Mouse (Mus musculus): Measurements from ENCODE around the gene Tnpo2. TPM values are rescaled to one million over a fixed set of nuclear protein-coding genes. Genes with fewer than 3 reads are reported as not detected.

The Tnpo2 gene
- polyA plus RNA-seq (2014; fragmentation: Nextera tagmentation; extraction: Ambion mirVana) = 15.6 and 19.7 TPM in 2 replicates

- H3K9ac ChIP-seq (ENCODE audit: low read depth, low read length) = peak within 1 kb of the TSS; percentile 84
- peak; percentile 92 for ATAC-seq (ENCODE audit: low FRiP score, low TSS enrichment)
- peak within 1 kb of the TSS; percentile 96 for H3K27ac ChIP-seq (ENCODE audit: low read depth, low read length)
- H3K36me3 ChIP-seq (ENCODE audit: control insufficient read depth, insufficient read depth, low read length) = peaks cover 38% of the 10 kb centered on the region
- under 1% methylated on average over 59 of the region's 59 CpGs for WGBS
- H3K9me3 ChIP-seq (ENCODE audit: control insufficient read depth, low read length) = no peaks in the 10 kb centered on the region
- peak within 1 kb of the TSS; percentile 86 for H3K4me2 ChIP-seq (replicated peaks; ENCODE audit: low read depth, low read length)
- H3K27me3 ChIP-seq (ENCODE audit: control insufficient read depth, insufficient read depth, low read length) = no peaks in the 10 kb centered on the region
- peak within 1 kb of the TSS; percentile 89 for H3K4me3 ChIP-seq (ENCODE audit: low read length)
- H3K4me1 ChIP-seq (ENCODE audit: control insufficient read depth, insufficient read depth, low read length) = peaks cover 13% of the 10 kb centered on the region; the same call in 1 of the 2 replicates
Observed at GRCm38 (mm10) chr8:85036718-85037365, at the start of gene Tnpo2. Gene Tnpo2 (plus strand): TSS chr8:85036915.

GRCm38 (mm10) chr8:84987388-84987787 is 49.3 kb upstream of the Tnpo2 start:
- Histone ChIP-seq H3K9me3 (ENCODE audit: control insufficient read depth, low read length) (no peaks in the 10 kb centered on the region), H3K27ac (ENCODE audit: low read depth, low read length) (no peak overlapping the region), H3K27me3 (ENCODE audit: control insufficient read depth, insufficient read depth, low read length) (no peaks in the 10 kb centered on the region), H3K4me1 (ENCODE audit: control insufficient read depth, insufficient read depth, low read length) (peaks cover 33% of the 10 kb centered on the region), H3K36me3 (ENCODE audit: control insufficient read depth, insufficient read depth, low read length) (no peaks in the 10 kb centered on the region), H3K4me3 (ENCODE audit: low read length) (no peak overlapping the region), H3K4me2 (replicated peaks; ENCODE audit: low read depth, low read length) (no peak overlapping the region), H3K9ac (ENCODE audit: low read depth, low read length) (no peak overlapping the region)
- no peak for ATAC-seq (ENCODE audit: low FRiP score, low TSS enrichment)
- 86% methylated on average over 5 of the region's 5 CpGs for WGBS

GRCm38 (mm10) chr8:84987903-84988302 is 48.8 kb upstream of the Tnpo2 start:
- H3K4me2 ChIP-seq (replicated peaks; ENCODE audit: low read depth, low read length) = no peak overlapping the region
- H3K9ac ChIP-seq (ENCODE audit: low read depth, low read length) = no peak overlapping the region
- 64% methylated on average over 2 of the region's 2 CpGs for WGBS
- H3K27me3 ChIP-seq (ENCODE audit: control insufficient read depth, insufficient read depth, low read length) = no peaks in the 10 kb centered on the region
- no peaks in the 10 kb centered on the region for H3K9me3 ChIP-seq (ENCODE audit: control insufficient read depth, low read length)
- H3K4me3 ChIP-seq (ENCODE audit: low read length) = no peak overlapping the region
- H3K36me3 ChIP-seq (ENCODE audit: control insufficient read depth, insufficient read depth, low read length) = no peaks in the 10 kb centered on the region
- H3K4me1 ChIP-seq (ENCODE audit: control insufficient read depth, insufficient read depth, low read length) = peaks cover 30% of the 10 kb centered on the region
- no peak overlapping the region for H3K27ac ChIP-seq (ENCODE audit: low read depth, low read length)
- ATAC-seq (ENCODE audit: low FRiP score, low TSS enrichment) = no peak

- no peak for ATAC-seq (ENCODE audit: low FRiP score, low TSS enrichment)
Observed at GRCm38 (mm10) chr8:84989311-84989731, 47.4 kb upstream of the Tnpo2 start.

GRCm38 (mm10) chr8:84989810-84990209 is 46.9 kb upstream of the Tnpo2 start:
- Histone ChIP-seq H3K9me3 (ENCODE audit: control insufficient read depth, low read length) (no peaks in the 10 kb centered on the region), H3K4me2 (replicated peaks; ENCODE audit: low read depth, low read length) (peak overlapping the region; percentile 88), H3K36me3 (ENCODE audit: control insufficient read depth, insufficient read depth, low read length) (no peaks in the 10 kb centered on the region), H3K4me3 (ENCODE audit: low read length) (peak overlapping the region; percentile 58), H3K9ac (ENCODE audit: low read depth, low read length) (peak overlapping the region; percentile 67), H3K27ac (ENCODE audit: low read depth, low read length) (peak overlapping the region; percentile 62; the same call in 1 of the 2 replicates), H3K27me3 (ENCODE audit: control insufficient read depth, insufficient read depth, low read length) (peaks cover 1% of the 10 kb centered on the region; the same call in 1 of the 2 replicates), H3K4me1 (ENCODE audit: control insufficient read depth, insufficient read depth, low read length) (peaks cover 22% of the 10 kb centered on the region)
- under 1% methylated on average over 15 of the region's 15 CpGs for WGBS
- ATAC-seq (ENCODE audit: low FRiP score, low TSS enrichment) = peak; percentile 32

More at GRCm38 (mm10) chr8:84989311-84989731, 47.4 kb upstream of the Tnpo2 start:
- Histone ChIP-seq H3K27ac (ENCODE audit: low read depth, low read length) (peak overlapping the region; percentile 47; the same call in 1 of the 2 replicates), H3K9me3 (ENCODE audit: control insufficient read depth, low read length) (no peaks in the 10 kb centered on the region), H3K27me3 (ENCODE audit: control insufficient read depth, insufficient read depth, low read length) (no peaks in the 10 kb centered on the region), H3K4me2 (replicated peaks; ENCODE audit: low read depth, low read length) (peak overlapping the region; percentile 88), H3K9ac (ENCODE audit: low read depth, low read length) (peak overlapping the region; percentile 37; the same call in 1 of the 2 replicates), H3K4me1 (ENCODE audit: control insufficient read depth, insufficient read depth, low read length) (peaks cover 27% of the 10 kb centered on the region), H3K4me3 (ENCODE audit: low read length) (peak overlapping the region; percentile 25), H3K36me3 (ENCODE audit: control insufficient read depth, insufficient read depth, low read length) (no peaks in the 10 kb centered on the region)
- WGBS = 4% methylated on average over 15 of the region's 15 CpGs

- H3K9ac ChIP-seq (ENCODE audit: low read depth, low read length) = peak within 1 kb of the TSS; percentile 67
- WGBS = under 1% methylated on average over 22 of the region's 28 CpGs
- ATAC-seq (ENCODE audit: low FRiP score, low TSS enrichment) = peak; percentile 90
Observed at GRCm38 (mm10) chr8:84990349-84990748, 46.4 kb upstream of the Tnpo2 start, which contains the start of gene Hook2. Gene Hook2 (plus strand): TSS chr8:84990603.

GRCm38 (mm10) chr8:84990836-84991235 is 45.9 kb upstream of the Tnpo2 start:
- peak; percentile 75; the same call in 1 of the 2 replicates for ATAC-seq (ENCODE audit: low FRiP score, low TSS enrichment)
- peaks cover 14% of the 10 kb centered on the region; the same call in 1 of the 2 replicates for H3K4me1 ChIP-seq (ENCODE audit: control insufficient read depth, insufficient read depth, low read length)
- H3K27me3 ChIP-seq (ENCODE audit: control insufficient read depth, insufficient read depth, low read length) = peaks cover 7% of the 10 kb centered on the region; the same call in 1 of the 2 replicates

More at GRCm38 (mm10) chr8:84990349-84990748, 46.4 kb upstream of the Tnpo2 start, which contains the start of gene Hook2:
- peak within 1 kb of the TSS; percentile 58 for H3K4me3 ChIP-seq (ENCODE audit: low read length)
- H3K27ac ChIP-seq (ENCODE audit: low read depth, low read length) = peak within 1 kb of the TSS; percentile 70
- H3K36me3 ChIP-seq (ENCODE audit: control insufficient read depth, insufficient read depth, low read length) = no peaks in the 10 kb centered on the region
- peaks cover 17% of the 10 kb centered on the region for H3K4me1 ChIP-seq (ENCODE audit: control insufficient read depth, insufficient read depth, low read length)
- peak within 1 kb of the TSS; percentile 88 for H3K4me2 ChIP-seq (replicated peaks; ENCODE audit: low read depth, low read length)
- H3K27me3 ChIP-seq (ENCODE audit: control insufficient read depth, insufficient read depth, low read length) = peaks cover 7% of the 10 kb centered on the region; the same call in 1 of the 2 replicates
- H3K9me3 ChIP-seq (ENCODE audit: control insufficient read depth, low read length) = no peaks in the 10 kb centered on the region

GRCm38 (mm10) chr8:84994375-84994774 is 42.3 kb upstream of the Tnpo2 start:
- Histone ChIP-seq H3K36me3 (ENCODE audit: control insufficient read depth, insufficient read depth, low read length) (no peaks in the 10 kb centered on the region; the same call in 1 of the 2 replicates), H3K9me3 (ENCODE audit: control insufficient read depth, low read length) (no peaks in the 10 kb centered on the region), H3K27ac (ENCODE audit: low read depth, low read length) (no peak overlapping the region), H3K4me1 (ENCODE audit: control insufficient read depth, insufficient read depth, low read length) (peaks cover 4% of the 10 kb centered on the region; the same call in 1 of the 2 replicates), H3K4me2 (replicated peaks; ENCODE audit: low read depth, low read length) (no peak overlapping the region), H3K4me3 (ENCODE audit: low read length) (no peak overlapping the region), H3K9ac (ENCODE audit: low read depth, low read length) (no peak overlapping the region), H3K27me3 (ENCODE audit: control insufficient read depth, insufficient read depth, low read length) (peaks cover 7% of the 10 kb centered on the region; the same call in 1 of the 2 replicates)
- ATAC-seq (ENCODE audit: low FRiP score, low TSS enrichment) = no peak
- WGBS = 91% methylated on average over 9 of the region's 9 CpGs

More at GRCm38 (mm10) chr8:84990836-84991235, 45.9 kb upstream of the Tnpo2 start:
- WGBS = under 1% methylated on average over 15 of the region's 15 CpGs
- H3K36me3 ChIP-seq (ENCODE audit: control insufficient read depth, insufficient read depth, low read length) = no peaks in the 10 kb centered on the region
- H3K9ac ChIP-seq (ENCODE audit: low read depth, low read length) = peak overlapping the region; percentile 67
- H3K9me3 ChIP-seq (ENCODE audit: control insufficient read depth, low read length) = no peaks in the 10 kb centered on the region
- H3K4me2 ChIP-seq (replicated peaks; ENCODE audit: low read depth, low read length) = peak overlapping the region; percentile 88
- peak overlapping the region; percentile 70 for H3K27ac ChIP-seq (ENCODE audit: low read depth, low read length)
- H3K4me3 ChIP-seq (ENCODE audit: low read length) = peak overlapping the region; percentile 58

GRCm38 (mm10) chr8:84995680-84996079 is 41.0 kb upstream of the Tnpo2 start:
- peaks cover 7% of the 10 kb centered on the region; the same call in 1 of the 2 replicates for H3K27me3 ChIP-seq (ENCODE audit: control insufficient read depth, insufficient read depth, low read length)
- ATAC-seq (ENCODE audit: low FRiP score, low TSS enrichment) = no peak
- H3K4me2 ChIP-seq (replicated peaks; ENCODE audit: low read depth, low read length) = no peak overlapping the region
- no peaks in the 10 kb centered on the region for H3K9me3 ChIP-seq (ENCODE audit: control insufficient read depth, low read length)
- no peaks in the 10 kb centered on the region; the same call in 1 of the 2 replicates for H3K36me3 ChIP-seq (ENCODE audit: control insufficient read depth, insufficient read depth, low read length)
- H3K4me3 ChIP-seq (ENCODE audit: low read length) = no peak overlapping the region
- no peak overlapping the region for H3K27ac ChIP-seq (ENCODE audit: low read depth, low read length)
- WGBS = 21% methylated on average over 25 of the region's 25 CpGs
- no peak overlapping the region for H3K9ac ChIP-seq (ENCODE audit: low read depth, low read length)
- H3K4me1 ChIP-seq (ENCODE audit: control insufficient read depth, insufficient read depth, low read length) = no peaks in the 10 kb centered on the region

All from kidney, embryonic 14.5 days (tissue).